Mouse (Mus musculus) brown adipose tissue, adult 24 weeks (tissue): ENCODE data around the gene Pdilt. TPM values are rescaled to one million over a fixed set of nuclear protein-coding genes. Genes with fewer than 3 reads are reported as not detected.

Experiments used
- H3K27ac ChIP-seq: fragments of 200-500 bp; replicated peaks from 2 replicates; pipeline ENCODE4 v1.5.1; 2012; ENCODE audit warnings: low read depth, mild to moderate bottlenecking, low read length
- H3K4me1 ChIP-seq: fragments of 200-500 bp; 2 replicates; pipeline ENCODE4 v1.6.1; 2012; ENCODE audit warnings: low read length, mixed read lengths; ENCODE audit not compliant: control insufficient read depth, insufficient read depth, insufficient read length
- H3K4me3 ChIP-seq: fragments of 200-500 bp; 2 replicates; pipeline ENCODE4 v1.5.1; 2012; ENCODE audit warnings: low read depth, mild to moderate bottlenecking, low read length, moderate library complexity; ENCODE audit not compliant: insufficient read depth
- polyA plus RNA-seq: library from polyadenylated mRNA; stranded (reverse); fragments of >200 nt; gene quantifications from 2 replicates; pipeline ENCODE4 v1.2.4, GENCODE M21; 2012; ENCODE audit not compliant: missing spikeins, insufficient read depth, insufficient read length

Gene Pdilt
- polyA plus RNA-seq, 1 experiment, result not detected

DNA sequence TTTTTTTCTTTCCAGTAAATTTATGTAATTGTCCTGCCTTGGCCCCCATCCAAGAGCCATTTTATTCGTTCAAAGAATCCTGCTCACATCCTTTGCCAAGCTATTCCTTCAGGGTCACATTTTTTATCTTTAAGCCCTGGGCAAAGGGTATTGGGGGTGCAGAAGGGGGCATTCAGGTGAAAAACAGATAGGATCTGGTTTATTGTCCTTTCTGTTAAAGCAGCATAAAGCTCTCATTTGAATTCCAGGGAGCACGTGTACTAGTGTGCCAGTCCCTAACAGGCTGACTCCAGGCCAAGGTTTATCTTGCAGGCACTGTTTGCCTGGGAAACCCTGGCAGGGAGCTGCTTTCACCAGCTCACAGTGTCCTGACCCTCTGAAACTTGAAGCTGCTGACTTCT is 2.6 kb upstream of the Pdilt start:
- Histone ChIP-seq H3K4me3 (no peak overlapping the region), H3K4me1 (no peaks in the 10 kb centered on the region; the same call in 1 of the 2 replicates), H3K27ac (no peak overlapping the region)

DNA sequence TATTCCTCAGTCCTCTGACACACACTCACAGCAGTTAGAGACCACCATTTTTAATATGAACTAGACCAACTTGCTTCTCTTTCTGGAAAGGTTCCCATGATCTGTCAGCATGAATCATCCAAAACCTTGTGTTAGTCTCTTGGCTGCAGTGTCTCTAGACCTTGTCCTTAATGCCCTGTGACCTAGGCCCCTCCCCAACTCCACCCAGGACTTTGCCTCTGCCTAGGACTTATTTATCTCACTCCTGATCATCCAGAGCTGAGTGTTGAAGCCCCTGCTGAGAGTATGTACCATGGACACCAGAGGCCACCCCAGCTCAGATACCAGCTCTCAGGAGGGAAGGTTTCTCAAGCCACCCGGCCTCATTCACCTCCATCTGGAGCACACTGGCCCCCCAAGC is 904 bp downstream of the Pdilt start:
- Histone ChIP-seq H3K4me1 (no peaks in the 10 kb centered on the region; the same call in 1 of the 2 replicates), H3K27ac (no peak overlapping the region)

DNA sequence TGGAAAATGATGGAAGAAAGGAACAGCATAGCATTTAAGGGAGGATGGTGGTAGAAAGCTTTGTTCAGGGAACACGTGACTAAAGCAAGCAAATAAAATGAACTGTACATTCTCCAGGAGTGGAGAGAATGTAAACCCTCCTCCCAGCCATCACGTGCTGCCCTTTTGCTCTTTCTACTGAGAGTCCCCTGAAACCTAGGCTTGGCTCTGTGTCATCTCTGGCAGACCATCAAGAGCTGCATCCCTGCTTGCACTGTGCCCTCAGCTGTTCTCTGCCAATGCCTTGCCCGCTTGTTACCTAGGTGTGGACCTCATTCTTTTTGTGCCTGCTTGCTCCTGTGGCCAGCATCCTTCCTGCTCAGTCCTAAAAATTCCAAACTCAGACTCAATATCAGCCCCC is 1.5 kb downstream of the Pdilt start:
- Histone ChIP-seq H3K27ac (no peak overlapping the region), H3K4me3 (no peak overlapping the region)

More for the DNA sequence above, 904 bp downstream of the Pdilt start:
- no peak overlapping the region for H3K4me3 ChIP-seq

DNA sequence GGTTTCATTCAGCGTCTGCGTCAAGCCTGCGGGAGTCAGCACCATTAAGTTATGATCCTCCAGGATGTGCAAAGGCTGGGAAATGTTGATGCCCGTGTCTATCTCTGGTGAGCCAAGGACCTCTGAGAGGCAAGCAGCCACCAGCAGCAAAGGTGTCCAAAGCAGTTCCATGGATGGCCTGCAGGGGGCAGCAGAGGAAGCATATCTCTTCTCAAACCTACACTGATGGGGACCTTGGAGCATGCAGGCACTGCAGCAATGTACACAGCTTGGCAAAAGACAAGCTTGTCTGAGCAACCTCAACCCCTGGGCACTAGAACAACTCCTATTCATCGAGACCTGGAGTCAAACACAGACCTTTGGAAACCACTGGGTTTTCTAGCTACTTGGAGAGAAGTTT is 3.6 kb downstream of the Pdilt start:
- Histone ChIP-seq H3K27ac (no peak overlapping the region), H3K4me1 (no peaks in the 10 kb centered on the region), H3K4me3 (no peak overlapping the region)

More for the DNA sequence above, 1.5 kb downstream of the Pdilt start:
- H3K4me1 ChIP-seq, result no peaks in the 10 kb centered on the region

DNA sequence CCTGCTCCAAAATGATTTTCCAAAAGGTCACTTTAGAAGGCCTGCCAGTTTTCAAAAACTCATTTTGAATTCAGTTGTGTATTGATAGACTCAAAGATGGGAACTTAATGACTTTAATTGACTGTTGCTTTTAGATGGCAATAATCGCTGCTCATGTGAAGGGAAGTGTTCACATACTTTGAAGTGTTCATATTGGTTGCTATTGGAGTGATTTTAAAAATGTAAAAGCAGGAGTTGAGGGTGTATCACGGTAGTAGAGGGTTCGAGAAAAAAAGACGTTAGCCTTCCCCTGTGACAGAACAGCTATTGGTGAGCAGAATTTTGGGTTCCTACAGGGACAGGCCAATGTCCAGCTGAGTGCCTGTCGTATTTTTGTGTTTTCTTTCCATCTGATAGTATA is 4.1 kb downstream of the Pdilt start, which contains the start of gene Acsm5:
Acsm5 (plus strand) TSS at position 301 of the 400 bp plus-strand sequence.
- no peak within 1 kb of the TSS for H3K27ac ChIP-seq
- H3K4me1 ChIP-seq, result no peaks in the 10 kb centered on the region
- H3K4me3 ChIP-seq, result no peak within 1 kb of the TSS

DNA sequence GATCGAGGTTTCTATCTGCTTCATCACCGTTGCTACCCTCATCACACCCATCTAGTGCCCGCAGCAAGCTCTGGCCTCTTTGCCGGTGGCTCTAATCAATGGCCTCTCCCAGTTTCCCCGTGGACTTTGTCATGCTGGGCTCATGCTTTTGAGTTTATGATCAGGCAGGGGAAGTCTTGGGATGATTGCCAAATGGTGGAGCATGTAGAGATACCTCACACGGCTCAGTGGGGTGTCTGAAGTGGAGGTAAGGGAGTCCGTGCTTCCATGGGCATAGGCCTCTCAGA is 7.1 kb downstream of the Pdilt start:
- no peak overlapping the region for H3K27ac ChIP-seq
- no peaks in the 10 kb centered on the region for H3K4me1 ChIP-seq
- H3K4me3 ChIP-seq, result no peak overlapping the region

DNA sequence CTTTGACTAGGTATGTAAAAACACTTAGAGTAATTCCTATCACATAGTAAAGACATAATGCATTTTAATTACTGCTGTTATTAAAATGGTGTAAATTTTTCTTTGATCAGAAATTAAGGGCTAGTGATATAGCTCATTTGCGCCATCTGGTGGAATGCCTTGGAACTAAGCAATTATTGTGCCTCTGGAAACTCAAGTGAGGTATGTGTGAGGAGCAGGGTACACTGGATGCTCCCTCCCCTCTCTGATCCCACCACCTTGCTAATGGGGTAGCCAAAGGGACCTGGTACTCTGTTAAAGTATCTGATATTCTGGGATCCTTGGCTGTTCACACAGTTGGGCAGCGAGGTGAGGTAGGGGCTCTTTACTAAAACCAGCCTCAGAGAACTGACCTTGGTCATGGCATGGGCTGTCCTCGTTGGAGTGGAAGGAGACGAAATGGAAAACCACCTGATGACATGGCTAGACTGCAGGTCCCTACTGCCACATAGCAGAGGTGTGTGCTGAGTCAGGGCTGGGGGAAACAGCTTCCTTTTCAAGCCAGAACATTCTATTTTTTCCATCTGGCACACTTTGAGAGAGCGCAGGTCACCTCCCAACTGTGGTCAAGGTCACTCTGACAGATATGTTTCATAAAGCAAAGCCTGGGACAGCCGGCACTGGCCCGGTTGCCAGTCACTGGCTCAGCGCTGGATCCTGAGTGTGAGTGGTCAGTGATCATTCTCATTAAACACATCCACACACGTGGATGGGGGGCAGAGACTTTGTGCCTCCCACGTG is 7.6 kb downstream of the Pdilt start:
- no peak overlapping the region for H3K27ac ChIP-seq
- H3K4me3 ChIP-seq, result no peak overlapping the region
- H3K4me1 ChIP-seq, result no peaks in the 10 kb centered on the region

DNA sequence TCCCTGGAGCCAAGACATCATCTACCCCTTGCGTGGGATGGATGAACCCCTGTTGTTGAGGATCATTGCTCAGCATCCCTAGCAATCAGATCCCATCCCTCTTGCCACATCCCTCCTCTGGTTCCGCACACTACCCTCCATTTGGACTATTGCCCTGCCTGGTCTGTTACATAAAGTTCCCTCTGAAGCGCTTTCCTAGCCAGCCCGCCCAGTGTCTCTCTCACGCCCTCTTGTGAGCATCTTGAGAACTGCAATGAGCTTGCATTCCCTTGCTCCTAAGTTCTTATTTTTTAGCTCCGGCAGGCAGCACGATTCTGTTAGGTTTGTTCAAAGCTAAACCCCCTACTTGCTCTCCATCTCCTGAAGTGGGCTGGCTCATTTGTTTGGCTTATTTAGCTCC is 10.2 kb downstream of the Pdilt start:
- Histone ChIP-seq H3K4me3 (no peak overlapping the region), H3K27ac (no peak overlapping the region), H3K4me1 (no peaks in the 10 kb centered on the region)

DNA sequence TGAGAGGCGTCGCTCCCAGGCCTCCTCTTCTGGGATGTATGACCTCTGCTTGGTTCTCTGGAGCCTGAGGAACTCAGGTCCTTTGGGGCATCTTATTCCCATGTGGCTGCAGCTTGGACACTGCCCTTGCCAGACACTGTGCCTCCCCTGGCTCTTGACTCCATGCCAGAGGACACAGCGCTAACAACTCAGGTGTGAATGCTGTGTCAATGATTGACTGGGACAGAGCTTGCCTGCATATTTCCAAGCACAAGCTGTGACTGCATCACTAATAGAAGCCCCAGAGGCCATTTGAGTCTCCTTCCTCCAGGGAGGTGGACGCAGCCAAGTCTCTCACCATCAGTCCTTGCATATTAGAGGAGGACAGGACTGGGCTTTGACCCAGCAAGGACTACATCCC is 12.1 kb downstream of the Pdilt start:
- Histone ChIP-seq H3K4me3 (no peak overlapping the region), H3K27ac (no peak overlapping the region), H3K4me1 (no peaks in the 10 kb centered on the region)

DNA sequence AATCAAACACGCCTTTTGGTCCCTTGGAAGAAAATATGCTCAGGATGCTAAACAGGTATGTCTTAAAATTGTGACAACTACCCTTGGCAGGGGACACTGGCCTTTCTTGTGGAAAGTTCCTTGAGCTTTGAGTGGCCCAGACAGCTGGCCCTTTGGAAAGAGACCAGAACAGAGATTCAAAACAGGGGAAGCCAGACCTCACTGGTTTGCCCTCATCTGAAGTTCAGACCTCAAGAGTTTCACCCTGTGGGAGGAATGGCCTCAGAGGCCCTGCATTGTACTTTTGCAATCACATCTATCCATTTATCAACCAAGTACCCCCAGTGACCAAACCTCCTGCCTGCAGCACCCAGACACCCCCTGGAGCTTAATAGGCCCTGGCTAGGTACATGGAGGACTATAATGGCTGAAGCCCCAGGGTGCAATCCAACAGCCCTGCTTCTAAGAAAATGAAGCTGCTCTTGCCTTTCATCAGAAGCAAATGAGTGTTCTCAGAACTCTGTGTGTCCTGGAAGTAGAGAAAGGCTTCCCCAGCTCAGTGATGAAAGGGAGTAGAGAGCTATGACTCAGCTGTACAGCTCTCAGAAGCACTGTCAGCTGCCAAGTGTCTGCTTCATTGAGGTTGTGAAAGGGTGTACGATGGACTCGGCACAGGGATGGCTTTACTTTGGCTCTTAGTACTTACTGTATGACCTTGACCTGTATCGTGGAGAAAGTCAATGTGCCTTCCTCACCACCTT is 33.1 kb downstream of the Pdilt start:
- Histone ChIP-seq H3K4me3 (no peak overlapping the region), H3K4me1 (no peaks in the 10 kb centered on the region), H3K27ac (peak overlapping the region; percentile 44; the same call in 1 of the 2 replicates)

DNA sequence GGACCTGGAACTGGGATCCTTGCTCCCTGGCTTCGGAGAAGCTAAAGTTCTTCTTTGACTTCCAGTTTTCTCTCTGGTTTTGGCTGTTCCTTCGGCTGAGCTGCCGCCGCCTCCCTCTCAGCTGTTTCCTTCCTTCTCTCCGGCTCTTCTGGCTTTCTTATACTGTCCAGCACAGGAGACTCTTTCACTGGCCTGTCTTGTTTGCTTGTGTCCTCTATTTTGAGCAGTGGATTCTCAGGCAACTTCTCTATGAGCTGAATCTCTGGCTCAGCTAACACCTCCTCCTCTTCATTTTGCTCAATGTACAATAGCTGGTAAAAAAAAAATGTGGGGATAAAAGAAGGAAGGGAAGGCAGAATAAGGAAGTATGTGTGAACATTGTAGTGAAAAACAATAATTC is 36.6 kb downstream of the Pdilt start:
- H3K27ac ChIP-seq, result no peak overlapping the region
- H3K4me3 ChIP-seq, result no peak overlapping the region
- no peaks in the 10 kb centered on the region for H3K4me1 ChIP-seq

DNA sequence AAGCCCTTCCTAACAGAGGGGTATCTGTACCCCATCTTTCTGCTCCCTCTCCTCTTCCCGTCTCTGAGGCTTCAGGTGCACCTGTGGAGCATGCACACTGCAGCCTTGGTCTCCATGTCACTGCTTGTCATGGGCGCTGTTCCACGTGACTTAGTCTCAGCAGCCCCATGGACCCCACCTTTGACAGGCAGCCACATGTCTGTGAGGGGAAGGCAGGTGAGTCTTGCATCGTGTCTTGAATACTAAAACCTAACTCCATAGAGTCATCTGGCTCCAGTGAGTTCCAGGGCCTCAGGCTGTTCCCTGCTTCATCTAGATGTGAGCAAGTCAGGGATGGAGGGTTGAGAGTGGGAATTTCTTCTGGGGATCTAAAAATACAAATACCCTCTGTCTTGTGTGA is 39.1 kb downstream of the Pdilt start:
- Histone ChIP-seq H3K4me3 (no peak overlapping the region), H3K4me1 (no peaks in the 10 kb centered on the region), H3K27ac (no peak overlapping the region)

DNA sequence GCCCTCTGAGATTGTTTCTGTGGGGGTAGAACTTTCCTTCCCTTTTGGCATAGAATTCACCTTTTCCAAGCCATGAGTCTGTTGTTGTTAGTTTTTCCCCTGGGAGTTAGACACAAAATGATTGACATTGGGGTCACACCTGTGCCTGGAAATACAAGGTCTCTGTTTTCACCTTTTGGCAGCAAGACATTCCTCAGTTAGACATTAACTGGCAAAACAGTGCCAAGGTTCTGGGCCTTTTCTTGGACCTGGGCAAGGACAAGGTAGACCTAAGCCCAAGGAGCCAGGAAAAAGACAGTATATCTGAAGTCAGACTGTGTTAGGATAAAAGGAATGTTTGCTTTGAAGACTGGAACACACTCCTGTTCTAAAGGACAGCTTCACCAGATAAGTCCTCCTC is 44.0 kb downstream of the Pdilt start, which contains the start of gene Umod:
Umod (minus strand) TSS at position 27 of the 400 bp plus-strand sequence.
- Histone ChIP-seq H3K4me1 (no peaks in the 10 kb centered on the region), H3K4me3 (no peak within 1 kb of the TSS), H3K27ac (no peak within 1 kb of the TSS)

DNA sequence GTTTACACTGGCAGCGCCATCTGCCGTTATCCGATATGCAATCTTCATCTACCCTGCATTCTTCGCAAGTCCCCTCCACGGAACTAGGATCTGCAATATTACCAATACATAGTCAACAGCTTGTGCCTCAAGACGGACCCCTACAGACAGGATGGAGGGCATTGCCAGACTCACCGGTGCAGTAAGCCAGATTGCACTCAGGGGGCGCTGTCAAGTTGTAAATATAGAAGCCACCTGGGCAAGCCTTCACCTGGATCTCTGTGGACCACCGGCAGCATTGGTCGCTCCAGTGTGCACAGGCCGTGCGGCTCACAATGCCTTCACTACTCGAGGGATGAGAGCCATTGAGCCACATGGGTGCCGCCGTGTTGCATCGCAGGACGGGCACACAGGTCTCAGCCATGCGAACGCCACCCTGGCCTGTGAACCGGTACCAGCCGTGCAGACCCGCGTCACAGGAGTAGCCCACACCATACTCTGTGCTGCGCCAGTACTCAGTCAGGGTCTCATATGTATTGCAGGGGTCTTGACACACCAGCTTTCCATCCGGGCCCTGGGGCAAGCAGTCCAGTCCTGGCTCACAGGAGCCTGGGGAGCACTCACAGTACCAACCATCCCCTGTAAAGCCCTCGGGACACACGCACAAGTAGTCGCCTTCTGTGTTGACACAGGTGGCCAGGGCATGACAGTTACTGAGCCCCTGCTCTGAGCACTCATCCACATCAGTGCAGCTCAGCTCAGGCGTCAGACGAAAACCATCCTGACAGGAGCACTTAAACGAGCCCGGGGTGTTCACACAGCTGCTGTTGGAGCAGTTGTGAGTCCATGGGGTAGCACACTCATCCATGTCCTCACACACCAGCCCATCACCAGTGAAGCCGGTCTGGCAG is 46.5 kb downstream of the Pdilt start:
- H3K4me3 ChIP-seq, result no peak overlapping the region
- H3K27ac ChIP-seq, result no peak overlapping the region
- no peaks in the 10 kb centered on the region for H3K4me1 ChIP-seq

DNA sequence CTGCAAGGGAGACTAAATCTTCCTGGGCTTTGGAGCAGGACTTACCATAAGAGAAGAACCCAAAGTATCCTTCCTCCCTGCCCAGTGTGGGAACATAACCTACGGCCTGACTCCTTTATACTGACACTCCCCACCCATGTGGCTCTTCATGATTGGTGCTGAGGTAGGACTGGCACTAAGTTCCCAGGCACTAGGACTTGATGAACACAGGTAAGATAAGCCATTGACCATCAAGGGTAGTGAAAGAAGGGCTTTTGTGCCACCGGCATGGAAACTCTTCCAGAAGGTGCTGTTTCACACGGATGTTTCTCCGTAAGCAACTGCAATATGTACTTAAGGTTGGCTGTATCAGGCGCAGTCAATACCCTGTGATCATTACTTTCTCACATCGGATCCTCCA is 64.1 kb downstream of the Pdilt start, which contains the start of gene Gp2:
Gp2 (minus strand) TSS at position 101 of the 400 bp plus-strand sequence.
- H3K4me1 ChIP-seq, result no peaks in the 10 kb centered on the region
- H3K4me3 ChIP-seq, result no peak within 1 kb of the TSS
- no peak within 1 kb of the TSS for H3K27ac ChIP-seq
